Mouse (Mus musculus) intestine, embryonic 15.5 days (tissue): ENCODE measurements around the gene Tcf12. TPM values are rescaled to one million over a fixed set of nuclear protein-coding genes. Genes with fewer than 3 reads are reported as not detected.

Source experiments
- ATAC-seq: fragments of 200-750 bp; cut with Nextera tagmentation; 2 replicates; pipeline ENCODE4 v1.8.0; 2017; ENCODE audit warnings: moderate TSS enrichment, moderate library complexity
- H3K27ac ChIP-seq: fragments of 300-500 bp; sonication (generic); 2 replicates; pipeline ENCODE4 v1.5.1; 2015; ENCODE audit warnings: mild to moderate bottlenecking, inconsistent platforms
- H3K27me3 ChIP-seq: fragments of 300-500 bp; sonication (generic); replicated peaks from 2 replicates; pipeline ENCODE4 v1.6.1; 2015; ENCODE audit warnings: inconsistent platforms
- H3K36me3 ChIP-seq: fragments of 300-500 bp; sonication (generic); 2 replicates; pipeline ENCODE4 v1.6.1; 2015; ENCODE audit warnings: inconsistent platforms
- H3K4me1 ChIP-seq: fragments of 300-500 bp; sonication (generic); replicated peaks from 2 replicates; pipeline ENCODE4 v1.6.1; 2015; ENCODE audit warnings: inconsistent platforms
- H3K4me2 ChIP-seq: fragments of 300-500 bp; sonication (generic); replicated peaks from 2 replicates; pipeline ENCODE4 v1.6.1; 2015; ENCODE audit warnings: mild to moderate bottlenecking, inconsistent platforms
- H3K4me3 ChIP-seq: fragments of 300-500 bp; sonication (generic); replicated peaks from 2 replicates; pipeline ENCODE4 v1.5.1; 2015; ENCODE audit warnings: inconsistent platforms
- H3K9ac ChIP-seq: fragments of 300-500 bp; sonication (generic); 2 replicates; pipeline ENCODE4 v1.6.1; 2015; ENCODE audit warnings: inconsistent platforms
- H3K9me3 ChIP-seq: fragments of 300-500 bp; sonication (generic); 2 replicates; pipeline ENCODE4 v1.6.1; 2016; ENCODE audit warnings: inconsistent platforms
- WGBS: fragments of 180-500 bp; shearing (Covaris S2); methylation state at CpG from one replicate; pipeline ENCODE4 v1.1.7; 2015; 5-methylcytosine and 5-hydroxymethylcytosine counted together
- polyA plus RNA-seq: library from polyadenylated mRNA; unstranded; fragments of >200 nt; fragmentation: Nextera tagmentation; extraction: Ambion mirVana; gene quantifications from 2 replicates; pipeline ENCODE4 v1.2.1, GENCODE M21; 2015

The Tcf12 gene
- 34.8 and 35.2 TPM in 2 replicates for polyA plus RNA-seq

- no peaks in the 10 kb centered on the region for H3K4me1 ChIP-seq
- peak; percentile 90 for ATAC-seq
- WGBS: 1% methylated on average over 88 of the region's 88 CpGs
- peak within 1 kb of the TSS; percentile 84 for H3K4me2 ChIP-seq
- H3K4me3 ChIP-seq: peak within 1 kb of the TSS; percentile 89
- H3K9ac ChIP-seq: peak within 1 kb of the TSS; percentile 100
- peak within 1 kb of the TSS; percentile 98 for H3K27ac ChIP-seq
- H3K27me3 ChIP-seq: no peaks in the 10 kb centered on the region
- no peaks in the 10 kb centered on the region for H3K9me3 ChIP-seq
- no peaks in the 10 kb centered on the region for H3K36me3 ChIP-seq
Measured at GRCm38 (mm10) chr9:72111622-72112550, at the start of gene Tcf12. Gene Tcf12 (minus strand): TSS chr9:72111871.

- no peaks in the 10 kb centered on the region for H3K36me3 ChIP-seq
- no peak overlapping the region for H3K4me3 ChIP-seq
- H3K4me2 ChIP-seq: no peak overlapping the region
- no peak overlapping the region for H3K27ac ChIP-seq
- no peaks in the 10 kb centered on the region for H3K27me3 ChIP-seq
- ATAC-seq: no peak
- no peaks in the 10 kb centered on the region for H3K4me1 ChIP-seq
- no peak overlapping the region for H3K9ac ChIP-seq
- H3K9me3 ChIP-seq: no peaks in the 10 kb centered on the region
- 63% methylated on average over 2 of the region's 2 CpGs for WGBS
Measured at GRCm38 (mm10) chr9:72158392-72158791, 46.7 kb upstream of the Tcf12 start.

- ATAC-seq: no peak
- WGBS: 90% methylated on average over 1 of the region's 1 CpGs
- Histone ChIP-seq H3K9ac (no peak overlapping the region), H3K27me3 (no peaks in the 10 kb centered on the region), H3K4me2 (no peak overlapping the region), H3K27ac (no peak overlapping the region), H3K4me3 (no peak overlapping the region), H3K36me3 (no peaks in the 10 kb centered on the region), H3K9me3 (no peaks in the 10 kb centered on the region), H3K4me1 (no peaks in the 10 kb centered on the region)
Measured at GRCm38 (mm10) chr9:72157091-72157490, 45.4 kb upstream of the Tcf12 start.

GRCm38 (mm10) chr9:72155250-72156138 is 43.8 kb upstream of the Tcf12 start:
- H3K9me3 ChIP-seq: no peaks in the 10 kb centered on the region
- H3K4me3 ChIP-seq: peak overlapping the region; percentile 15; the same call in 1 of the 2 replicates
- ATAC-seq: no peak
- no peaks in the 10 kb centered on the region for H3K4me1 ChIP-seq
- 0 out of 2 replicates have a peak overlapping the region, but pooled peaks have one; percentile 2 for H3K9ac ChIP-seq
- no peak overlapping the region for H3K27ac ChIP-seq
- WGBS: 18% methylated on average over 21 of the region's 21 CpGs
- no peaks in the 10 kb centered on the region for H3K36me3 ChIP-seq
- H3K4me2 ChIP-seq: peak overlapping the region; percentile 54
- H3K27me3 ChIP-seq: no peaks in the 10 kb centered on the region

GRCm38 (mm10) chr9:72144148-72144547 is 32.5 kb upstream of the Tcf12 start:
- Histone ChIP-seq H3K4me3 (no peak overlapping the region), H3K4me1 (no peaks in the 10 kb centered on the region), H3K9ac (no peak overlapping the region), H3K36me3 (no peaks in the 10 kb centered on the region), H3K27me3 (no peaks in the 10 kb centered on the region), H3K4me2 (no peak overlapping the region), H3K27ac (no peak overlapping the region), H3K9me3 (no peaks in the 10 kb centered on the region)
- 55% methylated on average over 5 of the region's 5 CpGs for WGBS
- ATAC-seq: no peak

- no peaks in the 10 kb centered on the region for H3K9me3 ChIP-seq
- no peaks in the 10 kb centered on the region; the same call in 1 of the 2 replicates for H3K4me1 ChIP-seq
- no peak for ATAC-seq
- no peaks in the 10 kb centered on the region for H3K27me3 ChIP-seq
- no peaks in the 10 kb centered on the region for H3K36me3 ChIP-seq
- no peak overlapping the region for H3K9ac ChIP-seq
- H3K27ac ChIP-seq: no peak overlapping the region
- no peak overlapping the region for H3K4me2 ChIP-seq
- no peak overlapping the region for H3K4me3 ChIP-seq
Measured at GRCm38 (mm10) chr9:72137899-72138298, 26.2 kb upstream of the Tcf12 start.

GRCm38 (mm10) chr9:72133772-72134245 is 22.1 kb upstream of the Tcf12 start:
- ATAC-seq: no peak
- 53% methylated on average over 4 of the region's 4 CpGs for WGBS

GRCm38 (mm10) chr9:72133089-72133771 is 21.6 kb upstream of the Tcf12 start:
- peak overlapping the region; percentile 77 for H3K9ac ChIP-seq
- no peaks in the 10 kb centered on the region for H3K36me3 ChIP-seq
- H3K4me2 ChIP-seq: peak overlapping the region; percentile 91
- ATAC-seq: peak; percentile 96
- no peaks in the 10 kb centered on the region for H3K27me3 ChIP-seq
- peak overlapping the region; percentile 70 for H3K4me3 ChIP-seq
- 1% methylated on average over 56 of the region's 56 CpGs for WGBS
- H3K27ac ChIP-seq: peak overlapping the region; percentile 93
- no peaks in the 10 kb centered on the region; the same call in 1 of the 2 replicates for H3K4me1 ChIP-seq
- H3K9me3 ChIP-seq: no peaks in the 10 kb centered on the region

More at GRCm38 (mm10) chr9:72133772-72134245, 22.1 kb upstream of the Tcf12 start:
- H3K36me3 ChIP-seq: no peaks in the 10 kb centered on the region
- H3K4me3 ChIP-seq: peak overlapping the region; percentile 70
- no peaks in the 10 kb centered on the region; the same call in 1 of the 2 replicates for H3K4me1 ChIP-seq
- H3K4me2 ChIP-seq: peak overlapping the region; percentile 91
- no peaks in the 10 kb centered on the region for H3K27me3 ChIP-seq
- H3K27ac ChIP-seq: peak overlapping the region; percentile 93
- H3K9ac ChIP-seq: peak overlapping the region; percentile 77; the same call in 1 of the 2 replicates
- H3K9me3 ChIP-seq: no peaks in the 10 kb centered on the region

GRCm38 (mm10) chr9:72132728-72133088 is 21.0 kb upstream of the Tcf12 start:
- Histone ChIP-seq H3K36me3 (no peaks in the 10 kb centered on the region), H3K9ac (peak overlapping the region; percentile 77), H3K9me3 (no peaks in the 10 kb centered on the region), H3K4me2 (peak overlapping the region; percentile 91), H3K27ac (peak overlapping the region; percentile 93), H3K4me1 (no peaks in the 10 kb centered on the region; the same call in 1 of the 2 replicates), H3K27me3 (no peaks in the 10 kb centered on the region), H3K4me3 (peak overlapping the region; percentile 70)
- no peak; the same call in 1 of the 2 replicates for ATAC-seq
- WGBS: 0% methylated on average over 29 of the region's 29 CpGs

- Histone ChIP-seq H3K4me1 (no peaks in the 10 kb centered on the region; the same call in 1 of the 2 replicates), H3K4me3 (no peak overlapping the region), H3K27me3 (no peaks in the 10 kb centered on the region), H3K9ac (no peak overlapping the region), H3K36me3 (no peaks in the 10 kb centered on the region), H3K4me2 (no peak overlapping the region), H3K9me3 (no peaks in the 10 kb centered on the region), H3K27ac (no peak overlapping the region)
- WGBS: 87% methylated on average over 4 of the region's 4 CpGs
- no peak for ATAC-seq
Measured at GRCm38 (mm10) chr9:72129884-72130283, 18.2 kb upstream of the Tcf12 start.

GRCm38 (mm10) chr9:72125442-72125841 is 13.8 kb upstream of the Tcf12 start:
- H3K36me3 ChIP-seq: no peaks in the 10 kb centered on the region
- no peak overlapping the region for H3K4me2 ChIP-seq
- H3K4me1 ChIP-seq: no peaks in the 10 kb centered on the region
- H3K27me3 ChIP-seq: no peaks in the 10 kb centered on the region
- H3K27ac ChIP-seq: no peak overlapping the region
- H3K9ac ChIP-seq: no peak overlapping the region
- 79% methylated on average over 1 of the region's 1 CpGs for WGBS
- no peak overlapping the region for H3K4me3 ChIP-seq
- no peaks in the 10 kb centered on the region for H3K9me3 ChIP-seq
- no peak for ATAC-seq
